9 mouse cellular contexts compared by ENCODE assay signal in the genomic region with DNA sequence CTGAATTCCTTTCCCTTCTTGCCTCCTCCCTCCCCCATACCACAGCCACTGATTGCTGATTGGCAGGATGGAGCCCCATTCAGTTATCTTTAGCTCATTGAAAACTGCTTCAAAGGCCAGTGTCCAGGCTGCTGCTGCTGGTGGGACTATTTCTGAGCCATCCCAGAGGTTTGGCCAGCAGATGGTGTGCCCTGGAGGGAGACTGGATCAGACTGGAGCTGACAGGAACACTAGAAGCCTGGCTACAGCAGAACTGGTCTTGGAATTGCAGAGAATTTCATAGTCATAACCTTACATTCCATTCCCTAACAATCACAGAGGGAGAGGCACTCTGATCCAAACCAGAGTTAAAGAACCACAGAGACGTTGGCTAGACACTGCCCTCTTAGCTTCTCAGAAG.
DNase-seq lines count a peak whose midpoint lies in the region; ATAC-seq and TF ChIP-seq lines count a peak whose summit lies in the region.
"Had no signal": no experiment of that assay in that cellular context is flagged by ENCODE, and none has a peak within 500 bp of the region (broad histone marks: within the 10 kb centered on the region; RNA-seq: fewer than 3 reads in every experiment).

No protein-coding gene starts in this region.

- no peak overlapping the region for H3K9ac ChIP-seq in embryonic facial prominence, embryonic 13.5 days
- no peak overlapping the region for H3K9ac ChIP-seq in lung, postnatal 0 days (replicated peaks; ENCODE audit: low read depth)

- no peaks in the 10 kb centered on the region for H3K27me3 ChIP-seq in embryonic facial prominence, embryonic 13.5 days
- H3K27me3 ChIP-seq in lung, postnatal 0 days (replicated peaks; ENCODE audit: insufficient read depth, low read length), result no peaks in the 10 kb centered on the region

- no peak overlapping the region for H3K4me3 ChIP-seq in embryonic facial prominence, embryonic 13.5 days
- no peak overlapping the region for H3K4me3 ChIP-seq in lung, postnatal 0 days (ENCODE audit: low read depth, low read length)

- no peaks in the 10 kb centered on the region for H3K36me3 ChIP-seq in embryonic facial prominence, embryonic 13.5 days
- no peaks in the 10 kb centered on the region for H3K36me3 ChIP-seq in lung, postnatal 0 days (ENCODE audit: insufficient read depth, low read length)

- DNase-seq in adrenal gland, adult 2 months, result peak; percentile 40
- DNase-seq in adrenal gland, postnatal 10 days, result no peak
- DNase-seq in kidney, adult 8-10 months, result peak; percentile 67 to 76
- peak; percentile 72 for DNase-seq in lung, postnatal 0 days (ENCODE audit: low spot score)
- no peak for DNase-seq in layer of hippocampus, adult 11-12 months (ENCODE audit: low spot score)
- DNase-seq in adrenal gland, adult 18-20 months (ENCODE audit: low spot score in 2 of 2), result no peak

- no peak for ATAC-seq in embryonic facial prominence, embryonic 13.5 days (ENCODE audit: insufficient number of reproducible peaks, insufficient read depth, low FRiP score, low TSS enrichment, low read depth)
- ATAC-seq in lung, postnatal 0 days, result peak; percentile 70
- ATAC-seq in inflammation-experienced regulatory T-cells, adult 6 months, result no peak

- H3K4me1 ChIP-seq in embryonic facial prominence, embryonic 13.5 days, result peaks cover 34% of the 10 kb centered on the region
- H3K4me1 ChIP-seq in lung, postnatal 0 days (ENCODE audit: insufficient read depth, low read depth, low read length), result peaks cover 8% of the 10 kb centered on the region; the same call in 1 of the 2 replicates

- 9% methylated on average over 1 of the region's 1 CpGs for WGBS in embryonic facial prominence, embryonic 13.5 days
- WGBS in lung, postnatal 0 days, result 21% methylated on average over 1 of the region's 1 CpGs

- TF ChIP-seq EP300 in lung, postnatal 0 days (IDR thresholded peaks at IDR 0.05), result no peak; the same call in 1 of the 2 replicates

- no peak overlapping the region for H3K4me2 ChIP-seq in embryonic facial prominence, embryonic 13.5 days
- H3K4me2 ChIP-seq in lung, postnatal 0 days (replicated peaks; ENCODE audit: low read depth, low read length), result no peak overlapping the region

- H3K27ac ChIP-seq in embryonic facial prominence, embryonic 13.5 days, result peak overlapping the region; percentile 29; the same call in 1 of the 2 replicates
- H3K27ac ChIP-seq in lung, postnatal 0 days (ENCODE audit: low read length), result peak overlapping the region; percentile 58; the same call in 1 of the 2 replicates
- H3K27ac ChIP-seq: macrophage had no signal

- TF ChIP-seq CTCF in lung, postnatal 0 days (IDR thresholded peaks at IDR 0.05), result peak; percentile 29

- no peaks in the 10 kb centered on the region for H3K9me3 ChIP-seq in embryonic facial prominence, embryonic 13.5 days
- no peaks in the 10 kb centered on the region for H3K9me3 ChIP-seq in lung, postnatal 0 days (ENCODE audit: low read length)

Comparison
In these comparisons a context has a peak if more than half of its experiments do, and no peak if none do; other contexts are left out.
1. DNase-seq: peak in adrenal gland, adult 2 months (single experiment), kidney, adult 8-10 months (2 of 2) and lung, postnatal 0 days (single experiment); none in adrenal gland, postnatal 10 days (single experiment), layer of hippocampus, adult 11-12 months (single experiment) and adrenal gland, adult 18-20 months (0 of 2).